Mouse (Mus musculus) embryo, embryonic 10.5 days (tissue): ENCODE measurements around the gene Zfp663.

ENCODE experiments used
- DNase-seq: peaks from one replicate; pipeline ENCODE4 v3.0.0-alpha.2; 2015; ENCODE audit warnings: low spot score

Zfp663 gene

GRCm38 (mm10) chr2:165368496-165368895, at the start of gene Zfp663:
Gene Zfp663, minus strand, starts transcription at chr2:165368729.
- DNase-seq = peak; percentile 88

DNA sequence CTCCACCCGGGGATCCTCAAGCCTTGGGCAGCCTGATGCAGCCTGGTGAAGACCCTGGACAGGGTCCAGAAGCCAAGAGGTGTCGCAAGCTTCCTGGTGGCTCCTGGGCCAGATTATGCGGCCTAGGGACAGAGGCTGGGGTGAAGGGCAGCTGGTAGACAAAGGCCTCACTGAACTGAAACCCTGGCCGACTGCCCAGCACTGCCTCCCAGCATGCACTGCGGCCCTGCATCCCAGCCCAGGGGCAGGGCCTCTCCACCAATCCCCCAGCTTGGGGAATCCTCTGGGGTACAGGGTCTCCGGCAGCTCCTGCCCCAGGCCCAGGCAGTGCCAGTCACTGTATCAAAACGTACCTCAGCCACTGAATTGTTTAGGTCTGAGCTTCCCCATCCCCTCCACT, 48.8 kb upstream of the Zfp663 start:
- peak; percentile 17 for DNase-seq

DNA sequence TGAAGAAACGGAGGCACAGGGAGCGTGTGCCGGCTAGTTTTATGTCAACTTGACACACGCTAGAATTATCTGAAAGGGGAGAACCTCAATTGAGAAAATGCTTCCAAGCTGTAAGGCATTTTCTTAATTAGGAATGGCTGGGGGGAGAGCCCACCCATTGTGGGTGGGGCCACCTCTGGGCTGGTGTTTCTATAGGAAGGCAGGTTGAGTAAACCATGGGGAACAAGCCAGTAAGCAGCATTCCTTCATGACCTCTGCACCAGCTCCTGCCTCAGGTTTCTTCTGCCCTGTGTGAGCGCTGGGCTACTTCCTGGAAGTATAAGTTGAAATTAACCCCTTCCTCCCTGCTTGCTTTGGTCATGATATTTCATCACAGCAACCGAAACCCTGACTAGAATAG, 47.3 kb upstream of the Zfp663 start:
- DNase-seq = peak; percentile 71

- DNase-seq = peak; percentile 56
Observed at GRCm38 (mm10) chr2:165415141-165415721, 46.7 kb upstream of the Zfp663 start.

DNA sequence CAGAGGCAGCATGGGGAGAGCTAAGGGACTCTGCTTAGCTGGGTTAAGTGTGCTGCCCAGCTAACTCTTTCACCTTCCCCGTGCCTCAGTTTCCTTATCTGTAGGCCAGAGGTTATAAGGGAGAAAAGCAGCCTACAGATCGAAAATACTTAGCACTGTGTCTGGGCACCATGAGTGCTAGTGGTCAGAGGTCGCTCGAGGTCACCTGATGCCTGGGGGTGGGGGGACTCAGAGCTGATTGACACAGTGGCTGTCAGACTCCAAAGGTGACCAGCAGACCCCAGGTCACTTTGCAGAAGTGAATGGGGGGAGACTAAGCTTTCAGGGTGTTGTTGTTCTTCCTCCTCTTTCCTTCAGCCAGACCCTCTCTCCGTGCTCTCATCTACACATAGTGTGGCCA, 45.8 kb upstream of the Zfp663 start:
- no peak for DNase-seq

DNA sequence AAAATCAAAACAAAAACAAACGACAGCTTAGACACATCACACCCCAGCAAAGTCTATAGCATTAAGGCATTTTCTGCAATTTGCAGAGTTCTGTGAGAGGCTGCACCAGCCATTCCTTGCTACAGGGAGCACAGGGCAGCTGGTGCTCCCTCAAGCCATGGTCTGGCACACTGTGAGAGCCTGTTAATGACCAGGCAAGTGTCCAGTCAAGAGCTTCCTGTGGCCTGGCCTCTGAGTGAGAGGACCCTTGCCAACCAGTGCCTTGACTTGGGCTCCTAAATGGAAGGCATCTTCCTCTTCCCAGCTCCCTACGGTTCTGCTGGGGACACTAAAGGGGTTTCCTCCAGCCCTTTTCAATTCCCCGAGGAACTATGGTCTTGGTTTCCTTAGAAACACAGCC, 45.4 kb upstream of the Zfp663 start:
- DNase-seq = no peak

DNA sequence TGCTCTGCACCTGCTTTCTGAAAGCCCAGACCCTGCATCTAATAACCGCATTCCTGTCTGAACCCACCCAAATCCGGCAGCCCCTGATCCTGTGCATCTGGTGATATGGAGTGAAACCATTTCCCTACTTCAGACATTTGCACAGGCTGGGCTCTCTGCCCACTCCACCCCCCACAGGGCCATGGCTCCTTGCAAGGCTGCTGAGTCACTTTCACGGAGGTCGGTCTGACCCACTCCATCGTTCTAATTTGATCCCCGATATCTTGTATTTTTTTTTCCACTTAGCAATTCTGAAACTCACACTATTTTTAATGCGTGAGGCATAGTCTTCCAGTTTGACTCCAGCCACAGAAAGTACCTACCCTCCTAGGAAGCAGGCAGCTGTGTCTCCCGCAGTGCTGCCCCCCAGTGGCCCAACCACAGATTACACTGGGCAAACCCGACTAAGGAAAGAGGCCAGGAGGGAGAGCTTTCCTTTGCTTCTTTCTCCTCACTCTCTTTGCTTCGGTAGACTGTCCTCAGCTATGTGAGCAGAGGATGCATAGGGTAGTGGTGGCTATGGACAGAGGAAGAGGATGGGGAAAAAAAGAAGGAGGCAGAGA, 39.3 kb upstream of the Zfp663 start:
- peak; percentile 73 for DNase-seq

DNA sequence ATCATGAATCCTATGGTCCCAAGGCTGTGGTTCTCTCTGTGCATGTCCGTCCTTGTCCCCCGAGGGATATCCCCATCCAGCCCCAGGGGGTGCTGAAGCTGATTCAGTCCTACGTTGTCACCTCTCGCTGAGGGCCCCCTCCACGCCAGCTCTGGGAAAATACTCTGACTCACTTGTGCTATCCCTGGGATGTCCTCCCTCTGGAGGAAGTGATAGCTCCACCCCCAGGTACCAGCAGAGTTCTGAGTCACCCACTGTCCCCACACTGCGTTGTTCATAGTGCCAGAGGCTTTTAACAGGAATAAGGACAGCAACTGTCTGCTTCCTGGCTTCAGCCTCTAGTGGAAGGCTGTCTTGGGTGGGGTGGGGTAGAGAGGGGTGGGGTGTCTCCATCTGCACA, 36.8 kb upstream of the Zfp663 start:
- no peak for DNase-seq

GRCm38 (mm10) chr2:165404951-165405350, 36.4 kb upstream of the Zfp663 start:
- DNase-seq = no peak

GRCm38 (mm10) chr2:165398164-165398785, 29.7 kb upstream of the Zfp663 start:
- peak; percentile 55 for DNase-seq

DNA sequence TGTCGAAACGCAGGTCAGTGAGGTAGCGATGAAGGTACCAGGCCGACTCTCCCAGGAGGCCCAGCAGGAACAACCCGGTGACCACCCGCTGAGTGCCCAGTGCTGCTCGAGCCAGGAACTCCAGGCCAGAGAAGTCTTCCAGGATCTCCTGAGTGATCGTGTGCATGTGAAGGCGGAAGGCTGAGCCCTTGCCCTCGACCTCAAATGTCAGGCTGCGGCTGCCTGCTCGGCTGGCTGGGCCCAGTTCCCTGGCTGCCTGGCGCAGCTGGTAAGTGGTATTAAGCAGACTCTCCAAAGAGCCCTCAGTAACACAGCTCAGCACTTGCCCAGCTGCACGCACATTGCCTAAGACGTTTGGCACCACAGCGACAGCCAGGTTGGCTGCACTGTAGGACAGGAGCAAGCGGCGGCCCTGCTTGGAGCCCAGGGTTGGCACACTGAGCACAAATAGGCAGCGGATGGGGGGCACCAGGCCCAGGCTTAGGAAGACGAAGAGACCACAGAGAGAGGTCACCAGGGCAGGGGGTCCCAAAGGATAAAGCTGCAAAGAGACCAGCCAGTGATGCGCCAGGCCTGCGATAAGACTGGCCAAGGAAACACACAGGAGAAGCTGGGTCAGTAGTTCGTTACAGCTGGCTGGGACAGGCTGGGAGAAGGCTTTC, 29.1 kb upstream of the Zfp663 start:
- DNase-seq = no peak

DNA sequence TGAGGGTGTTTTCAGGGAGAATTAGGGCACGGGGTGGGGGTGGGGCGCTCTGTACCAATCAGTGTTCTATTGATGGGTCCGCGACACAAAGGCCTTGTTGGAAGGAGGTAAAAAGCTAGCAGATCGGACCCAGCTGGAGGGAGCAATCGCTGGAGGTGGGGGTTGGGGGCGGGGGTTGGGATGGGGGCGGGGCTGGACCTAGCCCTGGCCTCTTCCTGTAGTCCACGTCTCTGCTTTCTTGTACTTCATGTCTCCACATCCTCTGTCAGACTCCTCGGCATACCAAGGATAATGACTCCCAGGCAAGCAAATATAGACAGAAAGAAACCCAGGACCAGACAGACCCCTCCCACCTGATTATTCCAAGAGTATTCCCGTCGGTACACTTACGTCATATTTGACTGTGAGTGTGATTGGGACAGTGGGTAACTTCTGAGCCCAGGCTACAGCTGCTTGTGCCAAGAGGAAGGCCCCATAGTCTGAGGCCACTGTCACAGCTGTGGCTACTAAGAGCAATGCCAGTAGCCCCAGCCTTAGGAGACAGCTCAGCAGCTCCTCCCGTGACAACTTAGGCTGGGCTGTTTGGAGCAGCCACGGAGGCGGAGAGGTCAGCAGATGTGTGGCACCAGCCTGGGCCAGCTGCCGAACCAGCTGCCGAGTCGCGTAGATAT, 28.4 kb upstream of the Zfp663 start:
- peak; percentile 63 for DNase-seq

GRCm38 (mm10) chr2:165392156-165392555, 23.6 kb upstream of the Zfp663 start:
- DNase-seq = no peak

DNA sequence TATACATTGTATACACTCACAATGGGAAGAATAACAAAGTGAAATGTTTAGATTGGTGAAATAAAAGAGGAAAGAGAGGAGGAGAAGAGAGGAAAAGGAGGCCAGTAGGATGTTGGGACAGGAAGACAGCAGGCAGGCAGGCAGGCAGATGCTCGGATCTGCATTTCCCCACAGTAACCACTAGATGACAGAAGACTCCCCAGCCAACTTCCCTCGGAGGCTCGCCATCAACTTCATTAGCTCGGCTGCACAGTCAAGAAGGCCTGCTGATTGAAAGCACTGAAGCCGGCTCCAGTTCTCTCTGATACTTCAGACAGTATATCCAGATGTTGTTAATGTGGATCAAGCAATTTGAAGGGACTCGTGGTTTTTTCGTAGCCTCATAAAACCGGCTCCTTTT, 23.0 kb upstream of the Zfp663 start:
- peak; percentile 85 for DNase-seq

GRCm38 (mm10) chr2:165389299-165389952, 20.9 kb upstream of the Zfp663 start:
- DNase-seq = no peak

DNA sequence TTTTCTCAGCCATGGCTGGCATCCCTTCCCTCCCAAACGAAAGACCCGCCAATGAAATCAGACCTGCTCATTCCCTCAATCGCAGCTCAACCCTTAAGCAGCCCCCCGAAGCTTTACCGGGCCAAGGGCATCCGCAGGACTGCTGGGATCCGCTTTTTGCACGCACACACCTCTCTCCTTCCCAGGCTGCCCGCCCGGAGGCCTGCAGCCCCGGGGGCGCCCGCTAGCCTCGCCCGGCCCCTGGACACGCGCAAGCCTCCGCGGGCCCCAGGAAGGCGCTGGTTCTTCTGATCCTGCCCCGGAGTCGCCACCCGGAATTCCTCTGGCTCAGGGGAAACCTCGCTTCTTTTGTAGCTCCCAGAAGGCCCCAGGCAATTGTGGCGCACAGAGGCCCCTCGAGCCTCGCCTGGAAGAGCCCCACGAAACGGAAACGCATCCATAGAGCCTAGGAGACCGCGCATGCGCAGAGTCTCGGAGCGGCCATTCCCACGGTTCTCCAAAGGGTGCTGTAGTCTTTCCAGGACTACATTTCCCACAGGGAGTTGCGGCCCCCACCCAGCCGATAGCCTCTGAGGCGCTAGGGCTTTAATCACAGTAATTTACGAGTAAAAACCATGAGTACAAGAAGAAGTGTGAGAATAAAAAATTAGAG, 19.4 kb upstream of the Zfp663 start, which contains the start of gene Zfp334:
Gene Zfp334, minus strand, starts transcription at position 416 of the 652 bp plus-strand sequence.
- DNase-seq = peak; percentile 99

- peak; percentile 68 for DNase-seq
Observed at GRCm38 (mm10) chr2:165387370-165387769, 18.8 kb upstream of the Zfp663 start.

GRCm38 (mm10) chr2:165380050-165380449, 11.5 kb upstream of the Zfp663 start:
- no peak for DNase-seq

- no peak for DNase-seq
Observed at GRCm38 (mm10) chr2:165376001-165376400, 7.5 kb upstream of the Zfp663 start.

GRCm38 (mm10) chr2:165375478-165375877, 6.9 kb upstream of the Zfp663 start:
- no peak for DNase-seq

GRCm38 (mm10) chr2:165371066-165371465, 2.5 kb upstream of the Zfp663 start:
- peak; percentile 39 for DNase-seq
